ENCODE assay signal across 8 mouse cellular contexts in genomic region chr10:116473759-116474549, GRCm38 (mm10). TPM values are rescaled to one million over a fixed set of nuclear protein-coding genes. Genes with fewer than 3 reads are reported as not detected.
A peak's percentile ranks its signal among the peaks of the same experiment; 100 is the strongest.
DNase-seq lines count a peak whose midpoint lies in the region; ATAC-seq lines count a peak whose summit lies in the region.

Gene Kcnmb4 (minus strand): TSS chr10:116473878.

- ATAC-seq in kidney, embryonic 15.5 days (replicated peaks; ENCODE audit: low FRiP score), result peak; percentile 89
- ATAC-seq in liver, embryonic 11.5 days (replicated peaks; ENCODE audit: low FRiP score), result peak; percentile 67

- peak; percentile 50 for DNase-seq in left cerebral cortex, adult 11 months (ENCODE audit: low spot score)
- DNase-seq in left cerebral cortex, adult 9 months (ENCODE audit: low spot score in 2 of 2), result no peak
- DNase-seq in cerebellum, adult 8-10 months, result peak; percentile 66
- peak in 1 of 2 experiments; percentile 71 for DNase-seq in frontal cortex, adult 2 months (ENCODE audit: extremely low spot score in 1 of 2, low spot score in 1 of 2)
- DNase-seq in liver, embryonic 11.5 days (ENCODE audit: low spot score), result peak; percentile 37
- peak; percentile 67 for DNase-seq in naive thymus-derived CD4-positive, alpha-beta T cell, adult 2 months (ENCODE audit: low read depth)
- DNase-seq in thymus, adult 18-20 months, result peak; percentile 22 to 30

- H3K4me1 ChIP-seq in kidney, embryonic 15.5 days, result peaks cover 22% of the 10 kb centered on the region
- peaks cover 5% of the 10 kb centered on the region; the same call in 1 of the 2 replicates for H3K4me1 ChIP-seq in liver, embryonic 11.5 days (replicated peaks; ENCODE audit: control insufficient read depth, insufficient read depth, low read length)

- WGBS in kidney, embryonic 15.5 days, result under 1% methylated on average over 68 of the region's 92 CpGs
- under 1% methylated on average over 68 of the region's 92 CpGs for WGBS in liver, embryonic 11.5 days

- H3K27me3 ChIP-seq in kidney, embryonic 15.5 days, result peaks cover 5% of the 10 kb centered on the region; the same call in 1 of the 2 replicates
- H3K27me3 ChIP-seq in liver, embryonic 11.5 days (replicated peaks; ENCODE audit: control insufficient read depth, insufficient read depth, low read length), result peaks cover 51% of the 10 kb centered on the region

- H3K27ac ChIP-seq in kidney, embryonic 15.5 days, result 0 out of 2 replicates have a peak within 1 kb of the TSS, but pooled peaks have one; percentile 48
- no peak within 1 kb of the TSS for H3K27ac ChIP-seq in liver, embryonic 11.5 days (ENCODE audit: low read depth, low read length)

- H3K36me3 ChIP-seq in kidney, embryonic 15.5 days, result no peaks in the 10 kb centered on the region
- no peaks in the 10 kb centered on the region for H3K36me3 ChIP-seq in liver, embryonic 11.5 days (ENCODE audit: control insufficient read depth, insufficient read depth, low read length)

- H3K9me3 ChIP-seq in kidney, embryonic 15.5 days (replicated peaks), result 0 out of 2 replicates have a peak, but pooled peaks cover 2% of the 10 kb centered on the region
- 0 out of 2 replicates have a peak, but pooled peaks cover 3% of the 10 kb centered on the region for H3K9me3 ChIP-seq in liver, embryonic 11.5 days (ENCODE audit: control insufficient read depth, low read length)

- peak within 1 kb of the TSS; percentile 65 for H3K9ac ChIP-seq in kidney, embryonic 15.5 days
- peak within 1 kb of the TSS; percentile 52 for H3K9ac ChIP-seq in liver, embryonic 11.5 days (ENCODE audit: low read depth, low read length)

- peak within 1 kb of the TSS; percentile 62 for H3K4me3 ChIP-seq in kidney, embryonic 15.5 days (replicated peaks)
- peak within 1 kb of the TSS; percentile 66 for H3K4me3 ChIP-seq in liver, embryonic 11.5 days (ENCODE audit: low read depth, low read length)

- peak within 1 kb of the TSS; percentile 94 for H3K4me2 ChIP-seq in kidney, embryonic 15.5 days
- peak within 1 kb of the TSS; percentile 95 for H3K4me2 ChIP-seq in liver, embryonic 11.5 days

RNA-seq across cellular contexts. Expression of gene Kcnmb4, which starts in this region (rescaled TPM):
- polyA plus RNA-seq in frontal cortex, adult 2 months (2012; rRNA removed), result 108 and 112 TPM in 2 replicates
- polyA plus RNA-seq in kidney, embryonic 15.5 days (2015; fragmentation: Nextera tagmentation; extraction: Ambion mirVana), result 4.6 and 5.6 TPM in 2 replicates
- 1.8 and 2.7 TPM in 2 replicates for polyA plus RNA-seq in liver, embryonic 11.5 days (2014; fragmentation: Nextera tagmentation; extraction: Ambion mirVana)

Comparison
In these comparisons a context has a peak if more than half of its experiments do, and no peak if none do; other contexts are left out.
1. RNA of gene Kcnmb4 (polyA plus RNA-seq): 108 to 112 TPM in frontal cortex, adult 2 months; 4.6 to 5.6 TPM in kidney, embryonic 15.5 days and 1.8 to 2.7 TPM in liver, embryonic 11.5 days; every median in the first group is over 10 times any median in the second.
2. DNase-seq: peak in left cerebral cortex, adult 11 months (single experiment), cerebellum, adult 8-10 months (single experiment), liver, embryonic 11.5 days (single experiment), naive thymus-derived CD4-positive, alpha-beta T cell, adult 2 months (single experiment) and thymus, adult 18-20 months (2 of 2); none in left cerebral cortex, adult 9 months (0 of 2).